Mouse (Mus musculus) myocyte (in vitro differentiated cells): Measurements from ENCODE around the gene Dmac2.

ENCODE experiments used
- CEBPB ChIP-seq: IDR thresholded peaks from 2 replicates; pipeline ENCODE4 v1.6.1; 2011; ENCODE audit warnings: mild to moderate bottlenecking, moderate library complexity; ENCODE audit not compliant: poor library complexity, insufficient read depth, severe bottlenecking
- MAX ChIP-seq: IDR thresholded peaks from one replicate; pipeline ENCODE4 v1.6.1; 2011; ENCODE audit warnings: low read depth, mild to moderate bottlenecking, control low read depth
- POLR2A ChIP-seq: IDR thresholded peaks from one replicate; pipeline ENCODE4 v1.6.1; 2011; ENCODE audit warnings: low read depth, mild to moderate bottlenecking, control low read depth, moderate library complexity; ENCODE audit not compliant: insufficient read length
- POLR2AphosphoS2 ChIP-seq: IDR thresholded peaks from one replicate; pipeline ENCODE4 v1.6.1; 2011; ENCODE audit warnings: low read depth, control low read depth; ENCODE audit not compliant: insufficient read length
- TCF12 ChIP-seq: IDR thresholded peaks from one replicate; pipeline ENCODE4 v1.6.1; 2011; ENCODE audit warnings: mild to moderate bottlenecking, control low read depth; ENCODE audit not compliant: poor library complexity, insufficient read depth, severe bottlenecking
- TCF3 ChIP-seq: IDR thresholded peaks from one replicate; pipeline ENCODE4 v1.6.1; 2011; ENCODE audit warnings: low read depth, control low read depth; ENCODE audit not compliant: insufficient read length
- USF1 ChIP-seq: IDR thresholded peaks from one replicate; pipeline ENCODE4 v1.6.1; 2011; ENCODE audit warnings: low read depth, mild to moderate bottlenecking, control low read depth, moderate library complexity

DNA sequence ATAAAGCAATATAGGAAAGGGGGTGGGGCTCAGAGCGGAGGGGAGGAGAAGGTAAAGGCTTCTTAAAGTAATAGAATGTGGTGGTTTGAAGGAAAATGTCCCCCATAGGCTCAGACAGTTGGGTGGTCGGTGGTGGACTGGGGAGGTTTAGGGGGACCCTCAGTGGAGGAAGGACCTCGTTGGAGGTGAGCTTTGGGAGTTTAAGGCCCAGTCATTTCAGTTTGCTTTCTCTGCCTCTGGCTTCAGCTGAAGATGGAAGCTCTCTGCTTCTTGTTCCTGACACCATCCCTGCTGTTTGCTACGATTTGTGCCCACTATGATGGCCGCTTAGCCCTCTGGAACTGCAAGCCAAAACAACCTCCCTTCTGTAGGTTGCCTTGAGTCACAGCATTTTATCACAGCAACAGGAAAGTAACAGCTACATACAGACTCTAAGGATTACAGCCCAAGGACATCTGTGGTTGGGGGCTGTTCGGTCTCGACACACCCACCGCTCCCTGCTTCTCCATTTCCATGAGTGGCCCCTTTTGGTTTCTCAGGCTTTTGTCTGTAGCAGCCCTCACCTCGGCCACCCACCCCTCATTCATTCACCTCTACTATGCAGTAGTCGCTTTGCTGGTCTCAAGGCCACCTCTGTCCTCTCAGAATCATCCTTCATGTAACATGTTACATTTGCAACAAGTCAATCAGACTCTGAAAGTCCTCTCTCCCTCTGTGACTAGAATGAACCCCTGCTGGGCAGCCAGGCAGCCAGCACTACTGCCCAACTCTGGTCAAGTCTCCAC is 1.6 kb upstream of the Dmac2 start:
- TF ChIP-seq MAX (no peak), TCF12 (no peak), CEBPB (no peak), TCF3 (no peak), POLR2A (no peak), POLR2AphosphoS2 (no peak), USF1 (no peak)
